Mouse (Mus musculus) T-helper 1 cell (primary cell): ENCODE data around the gene 2410004B18Rik.

ENCODE experiments used
- in situ Hi-C: fragments of 300-600 bp; cut with MboI, MseI; formaldehyde crosslinking; loops from one replicate; pipeline ENCODE4 v1.15.1; 2025; ENCODE audit warnings: high pct_unique_total_duplicates

Gene 2410004B18Rik

DNA sequence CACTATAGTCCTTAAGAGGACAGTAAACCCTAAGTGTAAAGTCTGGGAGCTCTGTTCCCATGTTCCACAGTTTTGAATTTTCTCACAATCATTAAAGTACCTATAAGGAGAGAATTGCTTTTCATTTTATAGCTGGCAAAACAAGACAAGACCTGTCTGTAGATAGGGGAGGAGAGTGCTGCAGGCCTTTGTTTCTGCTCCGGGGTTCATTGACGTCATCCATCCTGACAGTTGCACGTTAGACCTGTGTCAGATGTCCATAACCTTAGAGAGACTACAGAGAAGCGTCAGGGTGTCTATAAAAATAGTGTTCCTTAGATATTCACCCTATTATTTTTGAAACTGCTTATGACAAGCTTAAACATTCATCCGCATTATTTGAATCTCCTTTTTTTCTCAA, 12.3 kb upstream of the 2410004B18Rik start:
- in situ Hi-C loops = loop anchor here (10.0 kb wide), 1 partner anchor 599 kb away; the partner anchor contains the start of gene Rpf1

- in situ Hi-C loops = loop anchor here (10.0 kb wide), 1 partner anchor 595 kb away; the partner anchor contains the start of gene Rpf1
These were observed 8.1 kb upstream of the 2410004B18Rik start for GRCm38 (mm10) chr3:145929525-145930400.

GRCm38 (mm10) chr3:145933845-145934244, 4.0 kb upstream of the 2410004B18Rik start:
- in situ Hi-C loops = no loop called here

DNA sequence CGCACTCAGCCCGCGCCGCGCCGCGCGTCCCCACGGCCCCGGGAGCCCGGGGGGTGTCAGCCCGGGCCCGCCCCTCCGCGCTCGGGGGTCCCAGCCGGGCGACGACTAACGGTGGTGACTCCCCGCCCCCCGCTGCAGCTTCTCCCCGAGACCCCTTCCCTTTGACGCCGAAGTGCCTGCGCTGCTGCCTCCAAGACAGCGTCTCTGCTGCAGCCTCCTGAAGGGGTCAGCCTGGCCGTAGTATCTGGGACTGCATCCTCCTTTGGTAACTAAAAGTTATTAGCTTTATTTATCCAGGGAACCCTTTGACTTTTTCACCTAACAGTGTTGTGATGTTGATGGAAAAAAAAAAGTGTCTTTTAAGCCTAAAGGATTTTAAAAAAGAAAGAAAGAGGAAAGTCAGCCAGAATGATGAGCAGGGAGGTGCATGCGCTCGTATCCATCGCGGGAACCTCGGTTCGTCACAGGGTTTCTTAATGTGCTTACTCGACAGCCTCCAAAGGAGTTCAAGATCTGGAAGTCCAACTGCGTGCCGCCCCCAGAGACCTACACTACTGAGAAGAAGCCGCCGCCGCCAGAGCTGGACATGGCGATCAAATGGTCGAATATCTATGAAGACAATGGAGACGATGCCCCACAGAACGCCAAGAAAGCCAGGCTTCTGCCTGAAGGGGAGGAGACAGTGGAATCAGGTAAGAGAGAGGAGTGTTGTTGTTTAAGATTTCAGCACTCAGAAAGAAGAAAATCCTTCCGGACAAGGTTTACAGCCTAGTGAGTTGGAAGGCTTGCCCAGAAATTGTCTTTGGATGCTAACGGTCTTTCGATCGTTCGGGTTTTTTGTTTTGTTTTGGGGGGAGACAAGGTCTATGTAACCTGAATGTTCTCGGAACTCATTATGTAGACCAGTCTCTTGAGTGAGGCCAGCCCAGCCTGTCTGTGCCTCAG, 863 bp downstream of the 2410004B18Rik start:
- in situ Hi-C loops = no loop called here

GRCm38 (mm10) chr3:145939402-145939801, 1.6 kb downstream of the 2410004B18Rik start:
- in situ Hi-C loops = no loop called here

- in situ Hi-C loops = no loop called here
These were observed 2.2 kb downstream of the 2410004B18Rik start for GRCm38 (mm10) chr3:145939971-145940370.

GRCm38 (mm10) chr3:145941971-145942370, 4.2 kb downstream of the 2410004B18Rik start:
- in situ Hi-C loops = no loop called here

GRCm38 (mm10) chr3:145944348-145944747, 6.5 kb downstream of the 2410004B18Rik start:
- in situ Hi-C loops = no loop called here

GRCm38 (mm10) chr3:145945904-145946303, 8.1 kb downstream of the 2410004B18Rik start:
- in situ Hi-C loops = loop anchor here (5.0 kb wide), 1 partner anchor 231 kb away; no protein-coding TSS in a partner anchor

- in situ Hi-C loops = loop anchor here (5.0 kb wide), 1 partner anchor 231 kb away; no protein-coding TSS in a partner anchor
These were observed 8.8 kb downstream of the 2410004B18Rik start for GRCm38 (mm10) chr3:145946654-145947053.

DNA sequence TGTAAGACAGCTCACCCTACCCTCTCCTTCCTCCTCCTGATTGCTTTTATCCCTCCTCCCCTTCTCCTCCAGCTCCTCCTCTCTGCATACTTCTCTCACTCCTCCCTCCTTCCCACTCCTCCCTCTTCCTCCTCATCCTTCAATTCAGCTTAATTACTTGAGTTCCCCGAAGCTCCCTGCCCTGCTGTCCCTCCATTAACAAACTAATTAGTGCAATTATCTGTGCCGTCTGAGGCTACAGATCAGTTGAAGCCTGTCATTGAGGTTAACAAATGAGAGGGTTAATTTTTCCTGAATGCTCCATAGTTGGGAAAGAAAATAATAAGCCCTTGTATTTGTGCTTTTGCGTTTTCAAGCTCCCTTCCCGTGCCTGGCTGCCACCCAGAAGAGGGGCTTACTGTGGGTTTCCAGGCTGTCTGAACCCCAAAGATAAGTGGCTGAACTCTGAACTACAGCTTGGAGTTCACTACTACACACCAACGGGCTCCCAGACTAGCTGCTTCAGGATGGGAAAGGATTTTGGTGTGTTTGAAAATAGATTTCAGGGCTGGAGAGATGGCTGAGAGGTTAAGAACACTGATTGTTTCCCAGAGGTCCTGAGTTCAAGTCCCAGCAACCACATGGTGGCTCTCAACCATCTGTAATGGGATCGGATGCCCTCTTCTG, 9.9 kb downstream of the 2410004B18Rik start:
- in situ Hi-C loops = loop anchor here (5.0 kb wide), 1 partner anchor 230 kb away; no protein-coding TSS in a partner anchor

- in situ Hi-C loops = loop anchor here (5.0 kb wide), 1 partner anchor 37 kb away; the partner anchor contains the start of gene Syde2
These were observed 12.4 kb downstream of the 2410004B18Rik start for GRCm38 (mm10) chr3:145950034-145950814.

GRCm38 (mm10) chr3:145950815-145951130, 13.0 kb downstream of the 2410004B18Rik start:
- in situ Hi-C loops = loop anchor here (5.0 kb wide), 1 partner anchor 37 kb away; the partner anchor contains the start of gene Syde2

- in situ Hi-C loops = loop anchor here (5.0 kb wide), 1 partner anchor 36 kb away; the partner anchor contains the start of gene Syde2
These were observed 13.7 kb downstream of the 2410004B18Rik start for GRCm38 (mm10) chr3:145951287-145952165.

GRCm38 (mm10) chr3:145952945-145953344, 15.1 kb downstream of the 2410004B18Rik start:
- in situ Hi-C loops = loop anchor here (5.0 kb wide), 1 partner anchor 34 kb away; the partner anchor contains the start of gene Syde2

DNA sequence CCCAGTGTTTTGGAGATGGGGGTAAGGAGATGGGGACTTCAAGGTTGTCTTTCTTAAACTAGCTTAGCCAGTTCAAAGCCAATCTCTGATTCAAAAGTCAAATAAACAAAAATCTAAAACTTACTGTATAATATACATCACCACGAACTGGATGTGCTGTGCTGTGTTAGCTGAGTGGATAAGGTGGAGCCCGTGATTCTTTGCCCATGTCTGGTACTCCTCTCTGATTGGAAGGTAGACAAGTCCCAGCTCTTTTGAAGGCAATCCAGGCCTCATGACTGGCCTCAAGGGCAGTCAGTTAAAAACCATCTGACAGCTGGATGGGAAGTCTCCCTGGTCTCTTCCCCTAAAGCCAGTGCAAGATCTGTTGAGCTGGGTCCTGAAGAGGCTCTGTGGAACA, 15.6 kb downstream of the 2410004B18Rik start:
- in situ Hi-C loops = loop anchor here (5.0 kb wide), 1 partner anchor 34 kb away; the partner anchor contains the start of gene Syde2

DNA sequence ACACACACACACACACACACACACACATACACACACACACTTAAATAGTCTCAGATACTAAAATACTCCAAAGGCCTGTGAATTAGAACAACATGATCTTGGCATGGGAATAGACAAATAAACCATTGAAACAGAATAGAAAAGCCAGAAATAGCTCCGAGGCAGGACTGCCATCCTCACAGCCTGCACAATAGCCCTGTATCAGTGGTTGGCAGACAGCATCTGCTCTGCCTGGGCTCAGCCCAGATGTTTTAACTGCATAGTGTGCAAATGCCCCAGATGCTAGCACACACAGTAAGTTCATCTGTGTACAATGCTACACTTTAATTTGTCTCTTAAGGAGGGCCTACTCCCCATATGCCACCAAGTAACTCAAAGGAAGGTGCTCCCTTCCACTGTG, 22.0 kb downstream of the 2410004B18Rik start:
- in situ Hi-C loops = loop anchor here (10.0 kb wide), 1 partner anchor 495 kb away; no protein-coding TSS in a partner anchor

DNA sequence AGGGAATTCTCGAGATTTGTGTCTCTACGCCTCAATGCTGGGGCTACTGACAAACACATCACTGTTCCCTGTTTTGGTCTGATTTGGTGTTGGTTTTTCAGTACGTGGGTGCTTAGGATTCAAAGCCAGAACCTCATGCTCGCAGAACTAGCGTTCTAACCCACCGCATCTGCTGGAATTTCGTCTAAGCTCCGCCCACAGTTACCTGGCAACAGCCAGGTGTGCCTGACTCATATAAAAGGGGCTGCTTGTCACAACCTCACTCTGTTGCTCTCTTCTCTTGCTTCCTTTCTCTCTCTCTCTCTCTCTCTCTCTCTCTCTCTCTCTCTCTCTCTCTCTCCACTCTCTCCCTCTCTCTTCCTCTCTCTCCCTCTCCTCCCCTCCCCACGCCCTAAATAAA, 24.6 kb downstream of the 2410004B18Rik start:
- in situ Hi-C loops = loop anchor here (10.0 kb wide), 1 partner anchor 492 kb away; no protein-coding TSS in a partner anchor
